Mouse (Mus musculus) E14TG2a.4 (cell line): ENCODE results near the gene Telo2.
A peak's percentile ranks its signal among the peaks of the same experiment; 100 is the strongest.

Source experiments
- H3K27me3 ChIP-seq: 2 replicates; pipeline ENCODE4 v1.6.1; 2014; ENCODE audit warnings: low read length, control low read depth; ENCODE audit not compliant: insufficient read depth
- H3K36me3 ChIP-seq: 2 replicates; pipeline ENCODE4 v1.6.1; 2014; ENCODE audit warnings: low read length, control low read depth; ENCODE audit not compliant: insufficient read depth
- H3K4me1 ChIP-seq: replicated peaks from 2 replicates; pipeline ENCODE4 v1.6.1; 2014; ENCODE audit warnings: low read depth, low read length, control low read depth
- H3K4me3 ChIP-seq: replicated peaks from 2 replicates; pipeline ENCODE4 v1.5.1; 2014; ENCODE audit warnings: mild to moderate bottlenecking, low read length
- H3K9me3 ChIP-seq: 2 replicates; pipeline ENCODE4 v1.6.1; 2014; ENCODE audit warnings: low read length, control low read depth
- CTCF ChIP-seq: conservative IDR thresholded peaks from 2 replicates; pipeline ENCODE4 v1.5.1; 2014; ENCODE audit warnings: low read length
- NANOG ChIP-seq: IDR thresholded peaks from 2 replicates; pipeline ENCODE4 v1.6.1; 2014; ENCODE audit warnings: borderline replicate concordance, low read length, mixed read lengths
- POU5F1 ChIP-seq: IDR thresholded peaks from 2 replicates; pipeline ENCODE4 v1.6.1; 2014; ENCODE audit warnings: low read length, borderline replicate concordance

The Telo2 gene

DNA sequence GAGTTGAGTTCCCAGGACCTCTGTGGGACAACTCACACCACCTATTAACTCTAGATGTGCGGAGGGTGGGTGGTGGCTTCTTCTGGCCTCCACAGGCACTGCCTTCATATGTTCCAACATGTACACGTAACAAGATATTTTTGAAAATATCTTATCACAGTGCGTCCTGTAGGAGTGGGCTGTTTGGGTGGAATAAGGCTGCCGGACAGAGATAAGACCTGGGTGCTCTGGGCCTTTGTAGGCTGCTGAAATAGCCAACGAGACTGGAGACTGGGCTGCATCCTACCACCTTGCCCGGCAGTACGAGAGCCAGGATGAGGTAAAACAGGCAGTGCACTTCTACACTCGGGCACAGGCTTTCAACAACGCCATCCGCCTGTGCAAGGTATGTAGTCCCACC, 26.6 kb downstream of the Telo2 start:
- no peak overlapping the region for H3K4me3 ChIP-seq
- TF ChIP-seq POU5F1 (no peak), NANOG (no peak), CTCF (peak; percentile 36)
- peaks cover 23% of the 10 kb centered on the region for H3K36me3 ChIP-seq
- no peaks in the 10 kb centered on the region for H3K9me3 ChIP-seq
- H3K27me3 ChIP-seq, result no peaks in the 10 kb centered on the region
- H3K4me1 ChIP-seq, result peaks cover 10% of the 10 kb centered on the region

- Histone ChIP-seq H3K9me3 (no peaks in the 10 kb centered on the region), H3K27me3 (no peaks in the 10 kb centered on the region), H3K4me3 (no peak overlapping the region), H3K36me3 (peaks cover 9% of the 10 kb centered on the region), H3K4me1 (peaks cover 13% of the 10 kb centered on the region)
- TF ChIP-seq POU5F1, result no peak
These were observed 29.0 kb downstream of the Telo2 start for GRCm38 (mm10) chr17:25086724-25087123.

DNA sequence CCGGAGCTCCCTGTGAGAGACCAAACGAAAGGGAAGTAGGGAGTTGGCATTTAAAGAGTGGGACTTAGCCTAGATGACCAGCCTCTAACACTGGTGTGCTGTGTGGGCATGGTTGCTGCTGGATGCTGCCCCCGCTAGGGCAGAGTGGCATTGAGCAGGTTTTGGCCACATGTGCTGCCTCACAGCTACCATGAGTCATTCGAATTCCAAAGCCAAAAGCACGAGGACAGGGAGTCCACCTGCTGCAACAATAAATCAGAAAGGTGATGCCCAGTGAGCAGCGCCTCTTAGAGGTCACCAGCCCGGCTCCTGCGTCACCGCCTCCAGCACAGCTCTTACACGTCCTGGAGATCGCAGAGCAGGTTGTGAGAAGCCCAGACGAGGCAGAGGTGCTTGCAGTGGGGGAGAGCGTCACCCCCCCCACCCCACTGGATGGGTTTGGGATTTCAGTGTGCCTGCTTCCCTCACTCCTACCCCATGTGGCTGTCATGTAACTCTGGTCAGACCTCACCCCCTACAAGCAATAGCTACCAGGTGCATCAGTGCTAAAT, 30.9 kb downstream of the Telo2 start:
- TF ChIP-seq NANOG, result no peak
- TF ChIP-seq POU5F1, result no peak
- no peak for TF ChIP-seq CTCF
- no peak overlapping the region for H3K4me3 ChIP-seq
- H3K9me3 ChIP-seq, result no peaks in the 10 kb centered on the region
- H3K4me1 ChIP-seq, result peaks cover 25% of the 10 kb centered on the region
- no peaks in the 10 kb centered on the region for H3K27me3 ChIP-seq
- H3K36me3 ChIP-seq, result peaks cover 13% of the 10 kb centered on the region

DNA sequence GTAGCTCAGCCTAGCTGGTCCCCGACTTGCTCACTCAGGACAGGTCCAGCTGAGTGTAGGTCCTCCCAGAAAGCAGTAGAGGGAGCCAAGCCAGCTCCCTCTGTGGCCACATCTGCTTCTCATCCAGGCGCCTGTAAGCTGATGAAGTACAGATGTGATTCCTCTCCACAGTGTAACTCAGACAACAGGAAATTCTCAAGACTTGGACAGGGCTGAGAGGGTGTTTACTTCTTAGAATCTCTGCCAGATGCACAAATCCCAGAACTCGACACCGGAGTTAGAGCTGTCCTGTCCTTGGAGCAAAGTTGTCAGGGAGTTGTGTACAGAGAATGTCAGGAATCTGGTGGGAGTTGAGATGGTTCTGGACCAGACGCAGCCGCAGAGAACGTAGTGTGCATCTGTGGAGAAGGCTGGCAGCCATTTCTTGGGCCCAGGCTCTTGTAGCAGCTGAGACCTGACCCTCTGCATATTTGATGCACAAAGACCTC, 32.3 kb downstream of the Telo2 start, which contains the start of gene Tmem204:
Tmem204 (minus strand) TSS at position 148 of the 488 bp plus-strand sequence.
- H3K4me1 ChIP-seq, result peaks cover 22% of the 10 kb centered on the region
- H3K27me3 ChIP-seq, result no peaks in the 10 kb centered on the region
- H3K36me3 ChIP-seq, result peaks cover 20% of the 10 kb centered on the region
- H3K4me3 ChIP-seq, result no peak within 1 kb of the TSS
- peak; percentile 30; the same call in 1 of the 2 replicates for TF ChIP-seq CTCF
- no peak for TF ChIP-seq POU5F1
- H3K9me3 ChIP-seq, result no peaks in the 10 kb centered on the region

DNA sequence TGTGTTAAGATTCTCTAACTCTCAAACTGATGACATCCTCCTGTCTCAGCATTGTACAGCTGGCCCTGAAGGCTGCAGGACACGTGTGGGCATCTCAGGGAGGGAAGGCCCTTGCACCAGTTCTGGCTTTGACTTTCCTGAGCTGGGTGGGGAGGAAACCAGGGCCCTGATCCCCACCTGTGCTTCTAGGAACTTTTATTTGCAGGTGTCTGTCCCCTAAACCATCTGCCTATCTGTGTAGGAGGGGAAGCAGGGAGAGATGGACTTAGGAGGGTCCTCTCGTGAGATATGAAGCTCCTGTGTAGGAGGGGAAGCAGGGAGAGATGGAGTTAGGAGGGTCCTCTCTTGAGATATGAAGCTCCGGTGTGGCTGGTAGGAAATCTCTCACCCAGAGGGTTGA, 32.9 kb downstream of the Telo2 start:
- H3K27me3 ChIP-seq, result no peaks in the 10 kb centered on the region
- H3K4me3 ChIP-seq, result no peak overlapping the region
- peaks cover 17% of the 10 kb centered on the region for H3K36me3 ChIP-seq
- no peaks in the 10 kb centered on the region for H3K9me3 ChIP-seq
- TF ChIP-seq POU5F1 (no peak), CTCF (no peak)
- peaks cover 17% of the 10 kb centered on the region for H3K4me1 ChIP-seq

DNA sequence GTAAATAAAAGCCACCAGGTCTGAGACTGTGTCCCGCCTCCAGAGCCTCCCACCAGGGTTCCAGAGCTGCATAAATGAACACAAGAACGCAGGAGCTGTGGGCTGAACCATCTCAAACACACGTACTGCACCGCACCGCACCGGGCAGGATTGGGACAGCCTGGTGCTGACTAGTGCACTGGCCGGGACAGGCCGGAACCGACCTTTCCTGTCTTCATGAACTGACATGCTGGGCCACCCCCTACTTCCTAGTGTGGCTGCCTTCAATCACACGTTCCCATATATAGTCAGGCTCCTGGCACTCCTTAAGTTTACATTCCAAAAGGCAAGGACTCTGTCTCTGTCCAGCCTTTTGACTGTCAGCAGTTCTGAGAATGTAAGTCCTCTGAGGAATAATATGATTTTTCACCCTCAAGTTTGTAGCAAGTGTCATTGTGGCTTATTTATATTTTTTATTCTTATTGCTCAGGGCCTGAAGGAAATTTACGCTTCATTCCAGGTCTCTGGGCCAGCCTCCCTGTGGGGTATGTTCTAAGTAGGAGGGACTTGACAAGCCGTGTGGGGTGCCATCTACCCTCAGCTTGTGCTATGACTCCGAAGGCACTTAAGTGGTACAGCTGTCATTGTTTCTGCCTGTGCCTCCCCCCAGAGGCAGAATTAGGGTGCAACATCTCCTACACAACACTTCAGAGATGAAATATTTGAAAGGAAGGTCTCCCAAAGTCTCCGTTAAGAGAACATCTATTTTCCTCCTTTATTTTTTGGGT, 33.5 kb downstream of the Telo2 start:
- Histone ChIP-seq H3K27me3 (no peaks in the 10 kb centered on the region), H3K4me1 (peaks cover 15% of the 10 kb centered on the region), H3K36me3 (peaks cover 15% of the 10 kb centered on the region), H3K9me3 (no peaks in the 10 kb centered on the region), H3K4me3 (no peak overlapping the region)
- no peak for TF ChIP-seq CTCF

DNA sequence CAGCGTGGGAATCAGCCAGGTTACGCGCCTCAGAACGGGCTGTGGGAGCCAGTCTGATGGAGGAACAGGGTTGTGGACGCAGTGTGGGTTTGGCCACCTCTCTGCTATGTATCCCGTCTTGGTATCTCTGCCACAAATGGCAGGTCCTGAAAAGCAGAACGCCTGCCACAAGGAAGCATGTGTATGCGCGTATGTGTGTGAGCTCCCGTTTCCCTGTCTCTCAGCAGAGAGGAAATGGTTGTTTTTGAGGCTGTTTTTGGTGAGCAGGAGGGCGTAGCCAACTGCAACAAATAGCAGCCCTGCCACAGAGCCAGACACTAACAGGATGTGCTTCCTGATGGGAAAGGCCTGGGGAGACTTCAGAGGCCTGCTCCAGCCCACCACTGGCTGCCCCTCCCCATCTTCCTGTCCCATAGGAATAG, 34.8 kb downstream of the Telo2 start:
- H3K36me3 ChIP-seq, result peaks cover 15% of the 10 kb centered on the region
- no peaks in the 10 kb centered on the region for H3K27me3 ChIP-seq
- no peaks in the 10 kb centered on the region for H3K9me3 ChIP-seq
- TF ChIP-seq CTCF, result no peak
- TF ChIP-seq POU5F1, result no peak
- no peak for TF ChIP-seq NANOG
- no peak overlapping the region for H3K4me3 ChIP-seq
- peaks cover 15% of the 10 kb centered on the region for H3K4me1 ChIP-seq

DNA sequence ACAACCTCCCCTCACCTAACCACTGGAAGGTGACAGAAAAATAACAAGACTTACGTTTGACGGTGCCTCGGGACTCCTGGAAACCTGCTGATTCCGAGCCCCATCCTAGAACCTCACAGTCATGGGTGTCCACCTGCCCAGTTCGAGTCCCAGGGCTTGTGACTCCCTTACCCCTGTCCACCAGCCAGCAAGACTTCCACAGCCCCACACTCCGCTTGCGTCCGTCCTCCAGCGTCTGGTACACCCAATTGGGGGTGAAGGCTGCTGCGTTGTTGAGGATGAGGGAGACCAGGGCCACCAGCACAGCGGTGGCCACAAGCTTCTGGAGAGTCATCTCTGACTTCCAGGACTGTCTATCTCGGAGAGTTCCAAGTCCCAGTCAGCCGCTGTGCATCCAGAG, 35.6 kb downstream of the Telo2 start:
- Histone ChIP-seq H3K4me1 (peaks cover 15% of the 10 kb centered on the region), H3K4me3 (no peak overlapping the region), H3K36me3 (peaks cover 15% of the 10 kb centered on the region), H3K9me3 (no peaks in the 10 kb centered on the region), H3K27me3 (no peaks in the 10 kb centered on the region)
- TF ChIP-seq CTCF, result no peak
- no peak for TF ChIP-seq POU5F1
- no peak for TF ChIP-seq NANOG
